Mouse (Mus musculus) embryonic fibroblast, embryonic 13.5 days (primary cell): Measurements from ENCODE around the gene Csf2.

ENCODE experiments used
- CTCF ChIP-seq: IDR thresholded peaks from 2 replicates; pipeline ENCODE4 v1.5.1; 2011; ENCODE audit warnings: mild to moderate bottlenecking, control low read depth, low read length, moderate library complexity, borderline replicate concordance; ENCODE audit not compliant: insufficient read depth
- POLR2A ChIP-seq: IDR thresholded peaks from 2 replicates; pipeline ENCODE4 v1.6.1; 2011; ENCODE audit warnings: low read depth, mild to moderate bottlenecking, control low read depth, low read length, moderate library complexity

DNA sequence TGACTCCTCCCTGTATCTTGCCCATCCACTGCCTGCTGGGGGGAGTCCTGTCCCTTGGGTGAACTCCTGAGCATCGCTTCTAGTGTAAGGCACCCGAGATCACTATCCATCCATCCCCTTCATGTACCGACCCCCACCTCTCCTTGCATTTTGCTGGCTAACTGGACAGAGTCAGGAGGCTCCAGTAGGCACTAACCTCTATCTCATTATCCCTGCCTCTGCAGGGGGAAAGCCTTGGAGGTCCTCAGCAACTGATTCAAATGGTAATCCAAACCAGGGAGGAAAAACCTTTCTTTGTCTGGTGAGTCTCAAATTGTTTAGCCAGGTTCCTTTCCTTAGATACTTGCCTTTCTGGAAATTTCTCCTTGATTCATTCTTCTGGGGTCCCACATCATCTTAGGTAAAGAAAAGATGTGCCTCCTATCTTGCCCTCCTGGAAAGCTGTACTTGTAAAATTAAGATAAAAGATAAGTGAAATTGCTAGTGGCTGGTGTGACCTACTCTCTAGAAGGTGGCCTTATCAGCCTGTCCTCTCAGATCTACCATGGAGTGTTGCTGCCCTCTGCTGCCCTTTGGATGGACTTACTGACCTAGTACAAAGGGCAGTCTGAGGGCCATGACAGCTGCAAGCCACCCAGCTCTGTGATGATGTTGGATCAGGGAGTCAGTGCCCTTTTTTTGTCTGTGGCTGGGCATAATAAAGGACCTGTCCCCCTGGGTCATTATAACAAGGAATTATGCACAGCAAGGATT, 7.3 kb upstream of the Csf2 start:
- TF ChIP-seq POLR2A = no peak
- peak; percentile 84; the same call in 1 of the 2 replicates for TF ChIP-seq CTCF
